Mouse (Mus musculus) ES-E14 (cell line): ENCODE data around the gene Fam19a5.

Experiments used
- HCFC1 ChIP-seq: IDR thresholded peaks from 2 replicates; pipeline ENCODE4 v1.6.1; 2012; ENCODE audit warnings: low read length, inconsistent platforms, borderline replicate concordance; ENCODE audit not compliant: insufficient read depth
- ZNF384 ChIP-seq: IDR thresholded peaks from 2 replicates; pipeline ENCODE4 v1.6.1; 2012; ENCODE audit warnings: low read depth, low read length, inconsistent platforms

GRCm38 (mm10) chr15:87570182-87570581, 26.1 kb downstream of the Fam19a5 start:
- TF ChIP-seq HCFC1 (no peak), ZNF384 (no peak)
